In genomic region chr10:78465472-78465871, GRCm38 (mm10) we compare ENCODE assay signal across 8 mouse cellular contexts. TPM values are rescaled to one million over a fixed set of nuclear protein-coding genes. Genes with fewer than 3 reads are reported as not detected.
DNase-seq lines count a peak whose midpoint lies in the region; ATAC-seq and TF ChIP-seq lines count a peak whose summit lies in the region.

No protein-coding gene starts in this region.

- no peak for TF ChIP-seq CTCF in liver, embryonic 14.5 days (IDR thresholded peaks at IDR 0.05; ENCODE audit: low read depth)

- no peaks in the 10 kb centered on the region for H3K27me3 ChIP-seq in neural tube, embryonic 11.5 days (ENCODE audit: control insufficient read depth, insufficient read depth, low read length)
- no peaks in the 10 kb centered on the region for H3K27me3 ChIP-seq in liver, embryonic 14.5 days (ENCODE audit: control insufficient read depth, insufficient read depth, low read length)

- H3K36me3 ChIP-seq in neural tube, embryonic 11.5 days (ENCODE audit: control insufficient read depth, insufficient read depth, low read length) = no peaks in the 10 kb centered on the region
- H3K36me3 ChIP-seq in liver, embryonic 14.5 days (replicated peaks; ENCODE audit: control insufficient read depth, insufficient read depth, low read depth) = no peaks in the 10 kb centered on the region

- no peak overlapping the region for H3K27ac ChIP-seq in neural tube, embryonic 11.5 days (ENCODE audit: low read depth, low read length)
- H3K27ac ChIP-seq in liver, embryonic 14.5 days = no peak overlapping the region

- 80% methylated on average over 3 of the region's 3 CpGs for WGBS in neural tube, embryonic 11.5 days
- WGBS in liver, embryonic 14.5 days (ENCODE audit: insufficient replicate concordance) = 35% methylated on average over 3 of the region's 3 CpGs

- no peaks in the 10 kb centered on the region for H3K9me3 ChIP-seq in neural tube, embryonic 11.5 days (ENCODE audit: control insufficient read depth, low read length)
- no peaks in the 10 kb centered on the region for H3K9me3 ChIP-seq in liver, embryonic 14.5 days (ENCODE audit: control insufficient read depth, low read length)

- TF ChIP-seq EP300 in liver, embryonic 14.5 days (IDR thresholded peaks at IDR 0.05; ENCODE audit: low read depth) = no peak

- H3K4me3 ChIP-seq in neural tube, embryonic 11.5 days (ENCODE audit: low read depth, low read length) = no peak overlapping the region
- H3K4me3 ChIP-seq in liver, embryonic 14.5 days (ENCODE audit: insufficient read depth in 1 of 2, low read depth in 2 of 2, low read length in 2 of 2) = no peak overlapping the region

- H3K4me1 ChIP-seq in neural tube, embryonic 11.5 days (ENCODE audit: control insufficient read depth, insufficient read depth, low read length) = peaks cover 8% of the 10 kb centered on the region
- H3K4me1 ChIP-seq in liver, embryonic 14.5 days (replicated peaks; ENCODE audit: control insufficient read depth in 2 of 2, insufficient read depth in 2 of 2, low read length in 1 of 2) = peaks cover 0 to 8% of the 10 kb centered on the region in 2 experiments; a peak in 1 of 4 replicates

- no peak for DNase-seq in neural tube, embryonic 11.5 days (ENCODE audit: low spot score)
- no peak for DNase-seq in neural tube, embryonic 10.5 days (ENCODE audit: extremely low spot score, low spot score)
- no peak for DNase-seq in liver, embryonic 14.5 days (ENCODE audit: low read depth in 3 of 3, low spot score in 3 of 3)
- DNase-seq in thymus, postnatal 14 days = peak; percentile 50
- no peak for DNase-seq in kidney, postnatal 36 days
- DNase-seq in adrenal gland, postnatal 36 days = no peak
- DNase-seq in ovary, postnatal 10 days (ENCODE audit: low spot score) = no peak

- no peak for ATAC-seq in neural tube, embryonic 11.5 days (ENCODE audit: insufficient read depth, low FRiP score, low TSS enrichment)
- ATAC-seq in granulocyte monocyte progenitor cell, adult 5-6 weeks (replicated peaks; ENCODE audit: poor library complexity, severe bottlenecking) = peak; percentile 53
- ATAC-seq in liver, embryonic 14.5 days (ENCODE audit: insufficient read depth) = no peak

- 0 out of 2 replicates have a peak overlapping the region, but pooled peaks have one; percentile 2 for H3K9ac ChIP-seq in neural tube, embryonic 11.5 days (ENCODE audit: low read length)
- no peak overlapping the region for H3K9ac ChIP-seq in liver, embryonic 14.5 days (replicated peaks)

- no peak overlapping the region for H3K4me2 ChIP-seq in neural tube, embryonic 11.5 days (ENCODE audit: low read depth)
- H3K4me2 ChIP-seq in liver, embryonic 14.5 days (ENCODE audit: low read depth) = peak overlapping the region; percentile 79

RNA-seq across cellular contexts. Expression of gene Pdxk, which starts 0.7 kb away (rescaled TPM):
- polyA plus RNA-seq in neural tube, embryonic 11.5 days (2014; fragmentation: Nextera tagmentation; extraction: Ambion mirVana) = 6.9 and 7.4 TPM in 2 replicates
- total RNA-seq in granulocyte monocyte progenitor cell, adult 5-6 weeks (2014; fragmentation: Nextera tagmentation) = 37.2 and 42.3 TPM in 2 replicates
- total RNA-seq in granulocyte monocyte progenitor cell, adult 5-6 weeks (2017) = 15.2 and 23.4 TPM in 2 replicates
- polyA plus RNA-seq in liver, embryonic 14.5 days (2012; rRNA removed) = 2.9 TPM in 2 replicates
- polyA plus RNA-seq in liver, embryonic 14.5 days (2014; fragmentation: Nextera tagmentation; extraction: Ambion mirVana) = 3.2 and 3.3 TPM in 2 replicates
- total RNA-seq in adrenal gland, postnatal 36 days (2021) = 10 to 100 TPM; 26.4 to 27.3 TPM

RNA-seq across cellular contexts. Expression of gene Cstb, which starts 40.0 kb away (rescaled TPM):
- 111 and 120 TPM in 2 replicates for polyA plus RNA-seq in neural tube, embryonic 11.5 days (2014; fragmentation: Nextera tagmentation; extraction: Ambion mirVana)
- total RNA-seq in granulocyte monocyte progenitor cell, adult 5-6 weeks (2014; fragmentation: Nextera tagmentation) = 72.8 and 118 TPM in 2 replicates
- 37.3 and 43.4 TPM in 2 replicates for total RNA-seq in granulocyte monocyte progenitor cell, adult 5-6 weeks (2017)
- polyA plus RNA-seq in liver, embryonic 14.5 days (2012; rRNA removed) = 58.1 and 74.9 TPM in 2 replicates
- polyA plus RNA-seq in liver, embryonic 14.5 days (2014; fragmentation: Nextera tagmentation; extraction: Ambion mirVana) = 111 and 122 TPM in 2 replicates
- 100 to 1,000 TPM; 268 to 380 TPM for total RNA-seq in adrenal gland, postnatal 36 days (2021)

RNA-seq across cellular contexts. Expression of gene Olfr1358, which starts 51.8 kb away (rescaled TPM):
- polyA plus RNA-seq in neural tube, embryonic 11.5 days (2014; fragmentation: Nextera tagmentation; extraction: Ambion mirVana) = not detected in 2 replicates
- total RNA-seq in granulocyte monocyte progenitor cell, adult 5-6 weeks (2014; fragmentation: Nextera tagmentation) = not detected in 2 replicates
- total RNA-seq in granulocyte monocyte progenitor cell, adult 5-6 weeks (2017) = not detected in 2 replicates
- not detected in 2 replicates for polyA plus RNA-seq in liver, embryonic 14.5 days (2012; rRNA removed)
- polyA plus RNA-seq in liver, embryonic 14.5 days (2014; fragmentation: Nextera tagmentation; extraction: Ambion mirVana) = not detected in 2 replicates
- total RNA-seq in adrenal gland, postnatal 36 days (2021) = not detected

RNA-seq across cellular contexts. Expression of gene Rrp1, which starts 52.6 kb away (rescaled TPM):
- 257 and 278 TPM in 2 replicates for polyA plus RNA-seq in neural tube, embryonic 11.5 days (2014; fragmentation: Nextera tagmentation; extraction: Ambion mirVana)
- 130 and 159 TPM in 2 replicates for total RNA-seq in granulocyte monocyte progenitor cell, adult 5-6 weeks (2014; fragmentation: Nextera tagmentation)
- 404 and 430 TPM in 2 replicates for total RNA-seq in granulocyte monocyte progenitor cell, adult 5-6 weeks (2017)
- 43.0 and 69.7 TPM in 2 replicates for polyA plus RNA-seq in liver, embryonic 14.5 days (2012; rRNA removed)
- 79.8 and 89.7 TPM in 2 replicates for polyA plus RNA-seq in liver, embryonic 14.5 days (2014; fragmentation: Nextera tagmentation; extraction: Ambion mirVana)
- 100 to 1,000 TPM; 243 to 258 TPM for total RNA-seq in adrenal gland, postnatal 36 days (2021)
